Comparison of ENCODE assay signal across 7 mouse cellular contexts in the genomic region with DNA sequence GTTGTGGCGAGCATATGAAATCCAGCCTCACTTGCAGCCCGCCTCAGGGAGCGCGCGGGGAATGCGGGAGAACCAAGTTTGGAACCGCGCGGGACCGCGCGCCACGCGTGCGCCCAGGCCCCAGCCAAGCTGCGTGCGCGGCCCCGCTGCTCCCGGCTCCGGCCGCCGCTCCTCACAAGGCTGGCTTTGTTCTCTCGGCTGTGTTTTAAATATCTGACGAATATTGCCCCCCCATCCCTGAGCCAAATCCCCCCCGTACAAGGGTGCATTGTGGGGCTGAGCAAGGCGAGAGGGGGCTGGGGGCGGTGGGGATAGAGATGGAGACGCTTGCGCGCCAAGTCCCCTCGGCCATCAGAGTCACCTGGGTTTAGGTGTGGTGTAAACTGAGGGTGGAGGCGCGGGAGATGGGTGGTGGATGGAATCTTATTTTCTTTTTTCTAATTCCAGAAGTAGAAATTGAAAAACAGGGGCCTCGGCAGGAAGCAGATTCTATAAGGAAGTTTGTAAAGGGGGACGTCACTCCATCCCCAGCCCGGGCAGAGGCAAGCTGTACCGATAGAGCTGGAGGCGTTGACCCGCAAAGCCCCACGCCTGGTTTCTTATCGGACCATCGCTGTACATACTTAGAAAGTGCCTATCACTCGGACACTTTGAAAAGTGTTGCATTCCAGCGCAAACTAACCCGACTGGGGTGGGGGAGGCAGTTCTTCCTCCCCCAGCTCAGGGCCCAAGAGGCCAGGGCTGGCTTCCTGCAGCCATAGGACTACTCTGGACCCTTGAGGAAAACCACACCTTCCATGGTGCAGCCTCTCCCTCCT.
DNase-seq lines count a peak whose midpoint lies in the region; ATAC-seq lines count a peak whose summit lies in the region.

No protein-coding gene starts in this region.

- peak overlapping the region; percentile 74 for H3K4me2 ChIP-seq in heart, embryonic 16.5 days (ENCODE audit: low read depth, low read length)
- peak overlapping the region; percentile 59 for H3K4me2 ChIP-seq in stomach, embryonic 16.5 days (ENCODE audit: low read depth, low read length)

- ATAC-seq in heart, embryonic 16.5 days (replicated peaks; ENCODE audit: extremely low read depth, insufficient read depth, low FRiP score) = peak; percentile 30; the same call in 1 of the 2 replicates
- ATAC-seq in megakaryocyte-erythroid progenitor cell, adult 5-6 weeks (replicated peaks; ENCODE audit: low FRiP score, low TSS enrichment, poor library complexity, severe bottlenecking) = peak; percentile 43
- ATAC-seq in stomach, embryonic 16.5 days (ENCODE audit: insufficient read depth, low FRiP score) = peak; percentile 52

- H3K9me3 ChIP-seq in embryonic facial prominence, embryonic 10.5 days = no peaks in the 10 kb centered on the region
- no peaks in the 10 kb centered on the region for H3K9me3 ChIP-seq in heart, embryonic 16.5 days (replicated peaks; ENCODE audit: control insufficient read depth, low read length)
- no peaks in the 10 kb centered on the region for H3K9me3 ChIP-seq in stomach, embryonic 16.5 days (replicated peaks; ENCODE audit: control insufficient read depth, low read length)

- 1% methylated on average over 46 of the region's 46 CpGs for WGBS in embryonic facial prominence, embryonic 10.5 days
- WGBS in heart, embryonic 16.5 days = 3% methylated on average over 46 of the region's 46 CpGs
- 3% methylated on average over 46 of the region's 46 CpGs for WGBS in stomach, embryonic 16.5 days

- peaks cover 17% of the 10 kb centered on the region; the same call in 1 of the 2 replicates for H3K27me3 ChIP-seq in embryonic facial prominence, embryonic 10.5 days (replicated peaks; ENCODE audit: low read depth, poor library complexity, severe bottlenecking)
- no peaks in the 10 kb centered on the region for H3K27me3 ChIP-seq in heart, embryonic 16.5 days (ENCODE audit: control insufficient read depth, insufficient read depth, low read length)
- H3K27me3 ChIP-seq in stomach, embryonic 16.5 days (ENCODE audit: control insufficient read depth, insufficient read depth, low read length) = no peaks in the 10 kb centered on the region

- peaks cover 66% of the 10 kb centered on the region for H3K4me1 ChIP-seq in embryonic facial prominence, embryonic 10.5 days
- H3K4me1 ChIP-seq in heart, embryonic 16.5 days (ENCODE audit: control insufficient read depth, insufficient read depth, low read length) = peaks cover 50% of the 10 kb centered on the region
- peaks cover 41% of the 10 kb centered on the region for H3K4me1 ChIP-seq in stomach, embryonic 16.5 days (ENCODE audit: control insufficient read depth, insufficient read depth, low read length)

- peak overlapping the region; percentile 54 for H3K4me3 ChIP-seq in embryonic facial prominence, embryonic 10.5 days
- H3K4me3 ChIP-seq in heart, embryonic 16.5 days (ENCODE audit: low read length) = peak overlapping the region; percentile 50
- peak overlapping the region; percentile 37 for H3K4me3 ChIP-seq in stomach, embryonic 16.5 days (replicated peaks; ENCODE audit: low read length)

- H3K9ac ChIP-seq in heart, embryonic 16.5 days (ENCODE audit: low read length) = peak overlapping the region; percentile 79
- peak overlapping the region; percentile 80 for H3K9ac ChIP-seq in stomach, embryonic 16.5 days (ENCODE audit: low read length)

- no peaks in the 10 kb centered on the region for H3K36me3 ChIP-seq in embryonic facial prominence, embryonic 10.5 days (replicated peaks)
- no peaks in the 10 kb centered on the region for H3K36me3 ChIP-seq in heart, embryonic 16.5 days (ENCODE audit: control insufficient read depth, insufficient read depth)
- H3K36me3 ChIP-seq in stomach, embryonic 16.5 days (ENCODE audit: control insufficient read depth, insufficient read depth, low read length) = no peaks in the 10 kb centered on the region

- peak; percentile 47 for DNase-seq in thymus, postnatal 4 days
- no peak for DNase-seq in thymus, postnatal 25 days
- peak; percentile 77 for DNase-seq in embryonic facial prominence, embryonic 10.5 days (ENCODE audit: low spot score)
- peak; percentile 39 to 47 for DNase-seq in layer of hippocampus, postnatal 25 days (ENCODE audit: extremely low spot score in 1 of 2, low spot score in 1 of 2)

- H3K27ac ChIP-seq in embryonic facial prominence, embryonic 10.5 days (replicated peaks) = peak overlapping the region; percentile 88
- peak overlapping the region; percentile 85 for H3K27ac ChIP-seq in heart, embryonic 16.5 days (ENCODE audit: low read length)
- peak overlapping the region; percentile 91 for H3K27ac ChIP-seq in stomach, embryonic 16.5 days (ENCODE audit: low read length)
